Mouse (Mus musculus): ENCODE measurements around the gene Gpr174. TPM values are rescaled to one million over a fixed set of nuclear protein-coding genes. Genes with fewer than 3 reads are reported as not detected.

Gpr174 gene
- 0.09 and 0.15 TPM in 2 replicates for polyA plus RNA-seq (2015; fragmentation: Nextera tagmentation; extraction: Ambion mirVana)

DNA sequence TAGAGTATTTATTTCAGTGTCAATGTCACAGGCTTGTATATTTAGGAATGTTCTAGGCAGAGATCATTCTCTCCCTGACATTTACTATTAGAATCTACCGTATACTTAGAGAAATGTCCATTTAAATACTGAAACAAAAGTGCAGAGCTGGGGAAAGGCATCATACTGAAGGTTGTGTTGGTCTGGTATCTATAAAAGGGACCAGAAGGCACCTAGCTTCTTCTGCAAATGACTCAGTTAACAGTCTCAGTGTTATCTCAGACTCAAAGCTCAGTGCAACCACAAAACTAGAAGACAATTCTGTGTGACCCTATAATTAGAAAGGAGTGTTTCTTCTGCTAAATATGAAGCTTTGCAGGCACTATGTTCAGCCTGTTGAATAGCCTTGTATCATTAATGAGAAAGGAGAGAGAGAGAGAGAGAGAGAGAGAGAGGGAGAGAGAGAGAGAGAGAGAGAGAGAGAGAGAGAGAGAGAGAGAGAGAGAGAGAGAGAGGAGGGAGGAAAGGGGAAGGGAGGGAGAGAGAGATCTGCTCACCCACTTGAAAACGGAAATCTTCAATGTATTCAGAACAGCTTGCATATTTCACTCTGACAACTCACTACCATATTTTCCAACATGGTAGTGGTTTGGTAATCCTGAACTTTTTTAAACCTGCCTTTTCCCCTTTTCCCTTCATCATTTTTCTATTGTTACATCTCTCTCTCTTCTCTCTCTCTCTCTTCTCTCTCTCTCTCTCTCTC lies at the start of gene Gpr174:
Gene Gpr174 (plus strand): TSS at position 393 of the 742 bp plus-strand sequence.
- Histone ChIP-seq H3K27ac (ENCODE audit: low read length) (no peak within 1 kb of the TSS), H3K9ac (ENCODE audit: low read length) (no peak within 1 kb of the TSS), H3K4me3 (ENCODE audit: low read length) (no peak within 1 kb of the TSS), H3K9me3 (ENCODE audit: control insufficient read depth, low read length) (no peaks in the 10 kb centered on the region), H3K4me2 (ENCODE audit: low read depth, low read length) (no peak within 1 kb of the TSS), H3K4me1 (replicated peaks; ENCODE audit: control insufficient read depth, insufficient read depth, low read length) (no peaks in the 10 kb centered on the region), H3K27me3 (ENCODE audit: control insufficient read depth, insufficient read depth, low read depth, low read length) (no peaks in the 10 kb centered on the region), H3K36me3 (ENCODE audit: control insufficient read depth, insufficient read depth, low read length) (no peaks in the 10 kb centered on the region)
- WGBS, result 48% methylated on average over 2 of the region's 2 CpGs
- ATAC-seq (ENCODE audit: low read depth), result no peak

DNA sequence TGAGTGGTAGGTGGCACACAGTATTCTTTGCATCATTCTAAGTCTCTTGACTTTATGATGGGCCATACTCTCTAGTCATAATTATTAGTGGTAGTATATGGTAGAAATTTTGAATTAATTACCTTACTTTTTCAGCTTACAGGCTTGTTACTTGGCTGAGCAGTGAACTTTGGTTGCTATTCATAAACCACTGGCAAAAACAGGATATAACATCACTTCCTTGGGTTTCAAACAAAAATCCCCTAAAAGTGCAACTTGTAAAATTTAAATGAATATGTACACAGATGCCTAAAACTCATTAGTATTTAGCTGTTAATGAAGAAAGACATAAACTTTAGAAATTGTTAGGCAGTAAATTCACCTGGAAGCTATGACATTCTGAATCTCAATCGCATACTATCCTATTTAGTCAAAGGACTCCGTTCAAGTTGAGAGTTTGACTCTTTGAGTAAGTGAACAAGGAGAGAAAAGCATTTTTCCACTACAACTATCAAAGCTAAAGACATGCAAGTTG lies 38.0 kb upstream of the Gpr174 start:
- Histone ChIP-seq H3K4me3 (ENCODE audit: low read length) (no peak overlapping the region), H3K9ac (ENCODE audit: low read length) (no peak overlapping the region), H3K36me3 (ENCODE audit: control insufficient read depth, insufficient read depth, low read length) (no peaks in the 10 kb centered on the region), H3K27me3 (ENCODE audit: control insufficient read depth, insufficient read depth, low read depth, low read length) (no peaks in the 10 kb centered on the region), H3K27ac (ENCODE audit: low read length) (no peak overlapping the region), H3K4me1 (replicated peaks; ENCODE audit: control insufficient read depth, insufficient read depth, low read length) (no peaks in the 10 kb centered on the region), H3K4me2 (ENCODE audit: low read depth, low read length) (no peak overlapping the region), H3K9me3 (ENCODE audit: control insufficient read depth, low read length) (no peaks in the 10 kb centered on the region)
- 83% methylated on average over 2 of the region's 2 CpGs for WGBS
- ATAC-seq (ENCODE audit: low read depth), result no peak

DNA sequence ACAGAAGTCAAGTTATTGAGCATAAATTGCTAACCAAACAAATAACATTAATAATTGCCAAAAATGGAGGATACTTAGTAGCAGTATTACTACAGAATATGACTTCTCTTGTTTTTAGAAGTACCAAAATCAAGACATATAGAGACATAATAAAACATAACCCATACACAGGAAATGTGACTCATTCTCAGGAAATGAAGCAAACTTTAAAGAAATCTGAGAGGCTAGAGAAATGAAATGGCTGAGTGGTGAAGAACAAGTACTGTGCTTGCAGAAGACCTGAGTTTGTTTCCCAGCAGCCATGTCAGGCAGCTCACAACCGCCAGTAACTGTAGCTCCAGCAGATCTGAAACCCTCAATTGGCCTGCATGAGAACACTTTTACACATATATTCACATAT lies 30.8 kb upstream of the Gpr174 start:
- no peak overlapping the region for H3K9ac ChIP-seq (ENCODE audit: low read length)
- no peak overlapping the region for H3K4me3 ChIP-seq (ENCODE audit: low read length)
- H3K36me3 ChIP-seq (ENCODE audit: control insufficient read depth, insufficient read depth, low read length), result no peaks in the 10 kb centered on the region
- H3K4me2 ChIP-seq (ENCODE audit: low read depth, low read length), result no peak overlapping the region
- no peaks in the 10 kb centered on the region for H3K9me3 ChIP-seq (ENCODE audit: control insufficient read depth, low read length)
- H3K27me3 ChIP-seq (ENCODE audit: control insufficient read depth, insufficient read depth, low read depth, low read length), result no peaks in the 10 kb centered on the region
- WGBS, result 71% methylated on average over 1 of the region's 1 CpGs
- no peak for ATAC-seq (ENCODE audit: low read depth)
- no peaks in the 10 kb centered on the region for H3K4me1 ChIP-seq (replicated peaks; ENCODE audit: control insufficient read depth, insufficient read depth, low read length)
- no peak overlapping the region for H3K27ac ChIP-seq (ENCODE audit: low read length)

DNA sequence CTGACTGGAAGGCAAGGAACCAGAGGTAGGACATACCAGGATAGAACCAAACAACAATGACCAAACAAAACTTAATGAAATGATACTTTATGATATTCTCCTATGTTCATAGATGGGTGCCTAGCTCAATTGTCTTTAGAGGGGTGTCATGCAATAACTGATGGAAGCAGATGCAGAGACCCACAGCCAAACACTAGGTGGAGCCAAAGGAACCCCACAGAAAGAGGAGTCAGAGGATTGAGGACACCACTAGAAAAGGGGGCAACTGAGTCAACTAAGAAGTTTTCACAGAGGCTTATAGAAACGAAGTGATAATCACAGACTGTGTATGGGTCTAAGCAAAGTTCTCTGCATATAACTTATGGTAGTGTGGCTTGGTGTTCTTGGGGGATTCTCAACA lies 24.5 kb upstream of the Gpr174 start:
- Histone ChIP-seq H3K27ac (ENCODE audit: low read length) (no peak overlapping the region), H3K4me1 (replicated peaks; ENCODE audit: control insufficient read depth, insufficient read depth, low read length) (no peaks in the 10 kb centered on the region), H3K9me3 (ENCODE audit: control insufficient read depth, low read length) (no peaks in the 10 kb centered on the region), H3K27me3 (ENCODE audit: control insufficient read depth, insufficient read depth, low read depth, low read length) (no peaks in the 10 kb centered on the region), H3K4me3 (ENCODE audit: low read length) (no peak overlapping the region), H3K9ac (ENCODE audit: low read length) (no peak overlapping the region), H3K36me3 (ENCODE audit: control insufficient read depth, insufficient read depth, low read length) (no peaks in the 10 kb centered on the region), H3K4me2 (ENCODE audit: low read depth, low read length) (no peak overlapping the region)
- 37% methylated on average over 1 of the region's 1 CpGs for WGBS
- ATAC-seq (ENCODE audit: low read depth), result no peak

DNA sequence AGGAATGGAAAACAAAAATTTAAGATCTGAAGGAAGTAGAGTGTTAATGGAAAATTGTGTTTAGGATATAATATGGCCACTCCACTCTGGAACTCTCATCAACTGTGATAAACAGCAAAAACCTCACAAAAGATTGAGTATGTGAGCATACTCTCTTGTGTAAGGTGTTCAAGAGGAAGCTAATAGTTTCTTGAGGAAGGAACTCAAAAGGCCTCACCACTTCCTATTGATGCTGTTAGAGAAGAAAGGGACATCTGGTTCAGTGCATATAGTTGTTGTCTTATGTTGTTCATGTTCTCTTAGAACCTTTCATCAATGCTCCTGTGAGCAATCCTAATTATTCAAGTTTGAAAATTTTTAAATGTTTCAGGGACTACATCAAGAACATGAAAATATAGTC lies 21.0 kb upstream of the Gpr174 start:
- H3K4me3 ChIP-seq (ENCODE audit: low read length), result no peak overlapping the region
- no peak overlapping the region for H3K9ac ChIP-seq (ENCODE audit: low read length)
- ATAC-seq (ENCODE audit: low read depth), result no peak
- H3K4me2 ChIP-seq (ENCODE audit: low read depth, low read length), result no peak overlapping the region
- H3K36me3 ChIP-seq (ENCODE audit: control insufficient read depth, insufficient read depth, low read length), result no peaks in the 10 kb centered on the region
- no peak overlapping the region for H3K27ac ChIP-seq (ENCODE audit: low read length)
- no peaks in the 10 kb centered on the region for H3K27me3 ChIP-seq (ENCODE audit: control insufficient read depth, insufficient read depth, low read depth, low read length)
- no peaks in the 10 kb centered on the region for H3K4me1 ChIP-seq (replicated peaks; ENCODE audit: control insufficient read depth, insufficient read depth, low read length)
- no peaks in the 10 kb centered on the region for H3K9me3 ChIP-seq (ENCODE audit: control insufficient read depth, low read length)

DNA sequence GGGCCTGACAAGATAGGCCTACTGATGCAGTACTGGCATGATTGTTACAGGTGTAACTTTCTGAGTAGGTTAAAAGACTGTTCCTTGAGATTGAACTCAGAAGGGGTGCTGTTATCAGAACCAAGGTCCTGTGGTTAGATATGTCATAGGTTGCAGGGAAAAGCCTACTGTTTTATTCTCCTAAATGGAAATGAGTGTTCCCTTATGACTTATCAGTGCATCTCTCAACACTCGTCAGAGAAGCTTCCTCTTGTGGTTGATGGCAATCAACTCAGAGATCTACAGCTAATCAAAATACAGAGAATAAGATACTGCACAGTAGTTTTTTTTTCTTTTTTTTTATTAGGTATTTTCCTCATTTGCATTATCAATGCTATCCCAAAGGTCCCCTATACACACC lies 19.2 kb upstream of the Gpr174 start:
- Histone ChIP-seq H3K27ac (ENCODE audit: low read length) (no peak overlapping the region), H3K9ac (ENCODE audit: low read length) (no peak overlapping the region), H3K4me3 (ENCODE audit: low read length) (no peak overlapping the region), H3K4me2 (ENCODE audit: low read depth, low read length) (no peak overlapping the region), H3K27me3 (ENCODE audit: control insufficient read depth, insufficient read depth, low read depth, low read length) (no peaks in the 10 kb centered on the region), H3K4me1 (replicated peaks; ENCODE audit: control insufficient read depth, insufficient read depth, low read length) (no peaks in the 10 kb centered on the region), H3K9me3 (ENCODE audit: control insufficient read depth, low read length) (no peaks in the 10 kb centered on the region), H3K36me3 (ENCODE audit: control insufficient read depth, insufficient read depth, low read length) (no peaks in the 10 kb centered on the region)
- WGBS, result 70% methylated on average over 1 of the region's 1 CpGs
- ATAC-seq (ENCODE audit: low read depth), result no peak

DNA sequence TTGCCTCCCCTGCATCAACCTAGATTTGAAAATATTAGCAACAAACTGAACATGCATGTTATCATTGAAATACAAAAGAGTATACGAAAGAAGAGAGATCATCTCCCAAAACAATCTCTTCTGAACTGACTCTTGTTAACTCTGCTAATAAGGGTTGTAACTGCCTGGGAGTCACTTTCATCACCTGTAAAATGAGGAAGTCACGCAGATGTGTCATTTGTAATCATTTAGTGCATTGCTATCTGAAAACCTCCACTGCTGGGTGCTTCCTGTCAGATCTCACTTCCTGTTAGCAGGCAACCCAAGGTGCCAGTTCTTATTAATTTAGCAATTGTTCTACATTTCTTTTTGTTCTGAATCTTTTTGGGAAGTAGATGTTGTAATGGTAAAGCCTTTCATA lies 5.3 kb upstream of the Gpr174 start:
- Histone ChIP-seq H3K27me3 (ENCODE audit: control insufficient read depth, insufficient read depth, low read depth, low read length) (no peaks in the 10 kb centered on the region), H3K4me1 (replicated peaks; ENCODE audit: control insufficient read depth, insufficient read depth, low read length) (no peaks in the 10 kb centered on the region), H3K27ac (ENCODE audit: low read length) (no peak overlapping the region), H3K9ac (ENCODE audit: low read length) (no peak overlapping the region), H3K36me3 (ENCODE audit: control insufficient read depth, insufficient read depth, low read length) (no peaks in the 10 kb centered on the region), H3K4me3 (ENCODE audit: low read length) (no peak overlapping the region), H3K9me3 (ENCODE audit: control insufficient read depth, low read length) (no peaks in the 10 kb centered on the region), H3K4me2 (ENCODE audit: low read depth, low read length) (no peak overlapping the region)
- ATAC-seq (ENCODE audit: low read depth), result no peak
- WGBS, result 75% methylated on average over 2 of the region's 2 CpGs

DNA sequence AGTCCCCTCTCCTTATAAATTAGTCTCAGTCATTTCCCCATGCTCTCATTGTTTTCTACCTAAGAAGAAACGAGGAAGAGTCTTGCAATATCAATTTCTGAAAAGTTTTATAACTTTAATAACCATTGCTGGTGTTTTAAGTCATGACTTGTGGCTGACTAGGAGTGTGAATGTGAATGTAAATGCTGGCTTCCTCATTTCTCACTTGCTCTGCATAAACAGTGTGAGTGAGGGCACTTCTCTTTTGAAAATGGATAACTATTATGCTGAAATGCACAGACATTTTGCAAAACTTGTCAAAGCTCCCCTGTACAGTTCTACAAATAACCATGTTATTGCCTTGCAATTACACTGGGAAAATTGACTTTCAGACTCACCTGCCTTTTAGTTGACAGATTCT lies 8.9 kb downstream of the Gpr174 start:
- no peak overlapping the region for H3K4me3 ChIP-seq (ENCODE audit: low read length)
- ATAC-seq (ENCODE audit: low read depth), result no peak
- no peak overlapping the region for H3K27ac ChIP-seq (ENCODE audit: low read length)
- 26% methylated on average over 1 of the region's 1 CpGs for WGBS
- no peaks in the 10 kb centered on the region for H3K36me3 ChIP-seq (ENCODE audit: control insufficient read depth, insufficient read depth, low read length)
- no peak overlapping the region for H3K9ac ChIP-seq (ENCODE audit: low read length)
- H3K27me3 ChIP-seq (ENCODE audit: control insufficient read depth, insufficient read depth, low read depth, low read length), result no peaks in the 10 kb centered on the region
- no peak overlapping the region for H3K4me2 ChIP-seq (ENCODE audit: low read depth, low read length)
- no peaks in the 10 kb centered on the region for H3K4me1 ChIP-seq (replicated peaks; ENCODE audit: control insufficient read depth, insufficient read depth, low read length)
- no peaks in the 10 kb centered on the region for H3K9me3 ChIP-seq (ENCODE audit: control insufficient read depth, low read length)

DNA sequence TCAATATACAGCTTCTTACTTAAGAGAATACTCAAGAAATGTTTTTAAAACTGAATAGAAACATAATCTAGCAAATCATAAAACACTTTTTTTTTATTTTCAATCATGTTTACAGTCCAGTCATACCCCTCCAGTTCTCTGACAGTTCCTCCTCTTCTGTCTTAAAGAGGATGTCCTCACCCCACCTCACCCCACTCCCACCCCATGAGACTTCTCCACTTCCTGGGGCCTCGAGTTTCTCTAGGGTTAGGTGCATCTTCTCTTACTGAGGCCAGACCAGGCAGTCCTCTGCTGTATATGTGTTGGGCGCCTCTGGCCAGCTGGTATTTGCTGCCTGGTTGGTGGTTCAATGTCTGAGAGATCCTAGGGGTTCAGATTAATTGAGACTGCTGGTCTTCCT lies 21.9 kb downstream of the Gpr174 start:
- Histone ChIP-seq H3K9ac (ENCODE audit: low read length) (no peak overlapping the region), H3K4me1 (replicated peaks; ENCODE audit: control insufficient read depth, insufficient read depth, low read length) (no peaks in the 10 kb centered on the region), H3K9me3 (ENCODE audit: control insufficient read depth, low read length) (no peaks in the 10 kb centered on the region), H3K36me3 (ENCODE audit: control insufficient read depth, insufficient read depth, low read length) (no peaks in the 10 kb centered on the region), H3K4me2 (ENCODE audit: low read depth, low read length) (no peak overlapping the region), H3K27ac (ENCODE audit: low read length) (no peak overlapping the region), H3K27me3 (ENCODE audit: control insufficient read depth, insufficient read depth, low read depth, low read length) (no peaks in the 10 kb centered on the region), H3K4me3 (ENCODE audit: low read length) (no peak overlapping the region)
- WGBS, result 58% methylated on average over 2 of the region's 2 CpGs
- no peak for ATAC-seq (ENCODE audit: low read depth)
